Mouse (Mus musculus) left cerebral cortex, postnatal 14 days (tissue): ENCODE measurements around the gene 1600002K03Rik. TPM values are rescaled to one million over a fixed set of nuclear protein-coding genes. Genes with fewer than 3 reads are reported as not detected.
A peak's percentile ranks its signal among the peaks of the same experiment; 100 is the strongest.

Experiments used
- DNase-seq, 2 experiments: peaks; one replicate each; pipeline ENCODE4 v3.0.0; 2021 to 2022; ENCODE audit warnings: low spot score in 2 of 2, mixed read lengths in 1 of 2
- intact Hi-C: fragments of 180-260 bp; cut with DNase I; formaldehyde crosslinking; loops from one replicate; pipeline ENCODE4 v1.15.1; 2025
- total RNA-seq, 2 experiments: library from RNA; stranded (reverse); gene quantifications; 2 replicates each; pipeline ENCODE4 v1.2.3; 2021

The 1600002K03Rik gene
- total RNA-seq, 2 experiments from 2014 or later, result 5.7 to 6.2 TPM

GRCm38 (mm10) chr10:80139975-80140665 lies 32.6 kb upstream of the 1600002K03Rik start:
- no peak for DNase-seq
- intact Hi-C loops, result no loop called here

- intact Hi-C loops, result no loop called here
- DNase-seq, result no peak
Observed at GRCm38 (mm10) chr10:80140666-80141035, 32.1 kb upstream of the 1600002K03Rik start, which contains the start of gene Cbarp. Gene Cbarp, minus strand, starts transcription at chr10:80140835.

- intact Hi-C loops, result no loop called here
- peak; percentile 97 to 98 for DNase-seq
Observed at GRCm38 (mm10) chr10:80141243-80141642, 31.5 kb upstream of the 1600002K03Rik start.

- intact Hi-C loops, result no loop called here
- DNase-seq, result peak; percentile 95 to 97
Observed at GRCm38 (mm10) chr10:80141786-80142529, 30.8 kb upstream of the 1600002K03Rik start.

GRCm38 (mm10) chr10:80142530-80142925 lies 30.2 kb upstream of the 1600002K03Rik start:
- intact Hi-C loops, result no loop called here
- no peak for DNase-seq

GRCm38 (mm10) chr10:80143664-80144063 lies 29.1 kb upstream of the 1600002K03Rik start:
- DNase-seq, result no peak
- intact Hi-C loops, result no loop called here

GRCm38 (mm10) chr10:80144159-80144558 lies 28.6 kb upstream of the 1600002K03Rik start:
- intact Hi-C loops, result no loop called here
- DNase-seq, result no peak

GRCm38 (mm10) chr10:80144864-80145838 lies 27.6 kb upstream of the 1600002K03Rik start:
- intact Hi-C loops, result no loop called here

GRCm38 (mm10) chr10:80145896-80146295 lies 26.8 kb upstream of the 1600002K03Rik start:
- intact Hi-C loops, result no loop called here
- DNase-seq, result peak in 1 of 2 experiments; percentile 30

More at GRCm38 (mm10) chr10:80144864-80145838, 27.6 kb upstream of the 1600002K03Rik start:
- DNase-seq, result peak; percentile 77 to 80

- DNase-seq, result peak in 1 of 2 experiments; percentile 39
- intact Hi-C loops, result no loop called here
Observed at GRCm38 (mm10) chr10:80146568-80147011, 26.2 kb upstream of the 1600002K03Rik start.

- intact Hi-C loops, result no loop called here
- no peak for DNase-seq
Observed at GRCm38 (mm10) chr10:80147146-80147718, 25.5 kb upstream of the 1600002K03Rik start.

- intact Hi-C loops, result loop anchor here (1.0 kb wide), 1 partner anchor 17 kb away; the partner anchor contains the start of gene Cirbp
- DNase-seq, result peak in 1 of 2 experiments; percentile 74
Observed at GRCm38 (mm10) chr10:80147719-80148601, 24.8 kb upstream of the 1600002K03Rik start, which contains the start of gene Midn. Gene Midn, plus strand, starts transcription at chr10:80148272.

- peak; percentile 93 to 95 for DNase-seq
- intact Hi-C loops, result loop anchor here (1.0 kb wide), 1 partner anchor 17 kb away; the partner anchor contains the start of gene Cirbp
Observed at GRCm38 (mm10) chr10:80148610-80149290, 24.0 kb upstream of the 1600002K03Rik start.

GRCm38 (mm10) chr10:80149291-80150225 lies 23.2 kb upstream of the 1600002K03Rik start:
- intact Hi-C loops, result no loop called here
- peak; percentile 99 for DNase-seq

GRCm38 (mm10) chr10:80150226-80151210 lies 22.2 kb upstream of the 1600002K03Rik start:
- peak; percentile 59 to 63 for DNase-seq
- intact Hi-C loops, result no loop called here
